ENCODE assay signal across 12 mouse cellular contexts in genomic region chr8:45872077-45872476, GRCm38 (mm10). TPM values are rescaled to one million over a fixed set of nuclear protein-coding genes. Genes with fewer than 3 reads are reported as not detected.
DNase-seq lines count a peak whose midpoint lies in the region; ATAC-seq and TF ChIP-seq lines count a peak whose summit lies in the region.
"Had no signal": no experiment of that assay in that cellular context is flagged by ENCODE, and none has a peak within 500 bp of the region (broad histone marks: within the 10 kb centered on the region; RNA-seq: fewer than 3 reads in every experiment).

No protein-coding gene starts in this region.

- TF ChIP-seq CTCF in stomach, postnatal 0 days (IDR thresholded peaks at IDR 0.05; ENCODE audit: low read depth) = no peak

- peak; percentile 6 for DNase-seq in adrenal gland, adult 2 months
- DNase-seq in adrenal gland, adult 18-20 months (ENCODE audit: low spot score in 2 of 2) = no peak
- no peak for DNase-seq in lung, postnatal 14 days
- DNase-seq in stomach, postnatal 0 days (ENCODE audit: low spot score) = no peak
- DNase-seq in thymus, postnatal 4 days = no peak
- DNase-seq: right cerebral cortex, postnatal 4 days had no signal

- WGBS in lung, embryonic 16.5 days = 58% methylated on average over 7 of the region's 7 CpGs
- 40% methylated on average over 7 of the region's 7 CpGs for WGBS in heart, embryonic 16.5 days
- WGBS in stomach, postnatal 0 days = 44% methylated on average over 7 of the region's 7 CpGs
- WGBS in forebrain, embryonic 16.5 days = 91% methylated on average over 7 of the region's 7 CpGs

- H3K27ac ChIP-seq in lung, embryonic 16.5 days (ENCODE audit: low read length) = no peak overlapping the region
- H3K27ac ChIP-seq in heart, embryonic 16.5 days (ENCODE audit: low read length) = peak overlapping the region; percentile 66
- H3K27ac ChIP-seq in stomach, postnatal 0 days (replicated peaks) = no peak overlapping the region
- no peak overlapping the region for H3K27ac ChIP-seq in forebrain, embryonic 16.5 days (ENCODE audit: low read length)

- no peak overlapping the region for H3K4me2 ChIP-seq in lung, embryonic 16.5 days (ENCODE audit: low read depth, low read length)
- H3K4me2 ChIP-seq in heart, embryonic 16.5 days (ENCODE audit: low read depth, low read length) = peak overlapping the region; percentile 23; the same call in 1 of the 2 replicates
- no peak overlapping the region; the same call in 1 of the 2 replicates for H3K4me2 ChIP-seq in stomach, postnatal 0 days (replicated peaks; ENCODE audit: low read depth)
- H3K4me2 ChIP-seq in forebrain, embryonic 16.5 days (ENCODE audit: low read length) = no peak overlapping the region
- H3K4me2 ChIP-seq: liver, embryonic 11.5 days had no signal

- no peaks in the 10 kb centered on the region for H3K9me3 ChIP-seq in lung, embryonic 16.5 days (ENCODE audit: control insufficient read depth, low read length)
- no peaks in the 10 kb centered on the region for H3K9me3 ChIP-seq in heart, embryonic 16.5 days (replicated peaks; ENCODE audit: control insufficient read depth, low read length)
- H3K9me3 ChIP-seq in stomach, postnatal 0 days (ENCODE audit: control insufficient read depth, low read length) = no peaks in the 10 kb centered on the region
- H3K9me3 ChIP-seq in forebrain, embryonic 16.5 days (ENCODE audit: control insufficient read depth, low read length) = no peaks in the 10 kb centered on the region

- no peak overlapping the region for H3K9ac ChIP-seq in lung, embryonic 16.5 days (ENCODE audit: low read length)
- H3K9ac ChIP-seq in heart, embryonic 16.5 days (ENCODE audit: low read length) = no peak overlapping the region
- H3K9ac ChIP-seq in stomach, postnatal 0 days (ENCODE audit: low read length) = no peak overlapping the region
- H3K9ac ChIP-seq in forebrain, embryonic 16.5 days (replicated peaks; ENCODE audit: low read depth, low read length) = no peak overlapping the region

- peak; percentile 29; the same call in 1 of the 2 replicates for ATAC-seq in lung, embryonic 16.5 days (ENCODE audit: low read depth)
- peak; percentile 56; the same call in 1 of the 2 replicates for ATAC-seq in heart, embryonic 16.5 days (replicated peaks; ENCODE audit: extremely low read depth, insufficient read depth, low FRiP score)
- ATAC-seq in stomach, postnatal 0 days (ENCODE audit: low FRiP score, low TSS enrichment) = peak; percentile 33; the same call in 1 of the 2 replicates
- ATAC-seq in forebrain, embryonic 16.5 days = no peak
- ATAC-seq: midbrain, embryonic 16.5 days; Patski had no signal

- no peak overlapping the region for H3K4me3 ChIP-seq in lung, embryonic 16.5 days (ENCODE audit: low read length)
- no peak overlapping the region for H3K4me3 ChIP-seq in heart, embryonic 16.5 days (ENCODE audit: low read length)
- no peak overlapping the region for H3K4me3 ChIP-seq in stomach, postnatal 0 days (ENCODE audit: low read depth, low read length)
- H3K4me3 ChIP-seq in forebrain, embryonic 16.5 days (replicated peaks; ENCODE audit: low read length) = no peak overlapping the region

- TF ChIP-seq EP300 in stomach, postnatal 0 days (optimal IDR thresholded peaks at IDR 0.05) = no peak

- H3K4me1 ChIP-seq in lung, embryonic 16.5 days (replicated peaks; ENCODE audit: control insufficient read depth, insufficient read depth, low read length) = peaks cover 10% of the 10 kb centered on the region
- H3K4me1 ChIP-seq in heart, embryonic 16.5 days (ENCODE audit: control insufficient read depth, insufficient read depth, low read length) = peaks cover 15% of the 10 kb centered on the region
- peaks cover 4% of the 10 kb centered on the region; the same call in 1 of the 2 replicates for H3K4me1 ChIP-seq in stomach, postnatal 0 days (replicated peaks; ENCODE audit: control insufficient read depth, insufficient read depth)
- H3K4me1 ChIP-seq in forebrain, embryonic 16.5 days (replicated peaks; ENCODE audit: control insufficient read depth, insufficient read depth, low read length) = peaks cover 8% of the 10 kb centered on the region

- no peaks in the 10 kb centered on the region for H3K36me3 ChIP-seq in lung, embryonic 16.5 days (ENCODE audit: control insufficient read depth, insufficient read depth, low read length)
- H3K36me3 ChIP-seq in heart, embryonic 16.5 days (ENCODE audit: control insufficient read depth, insufficient read depth) = no peaks in the 10 kb centered on the region
- no peaks in the 10 kb centered on the region for H3K36me3 ChIP-seq in stomach, postnatal 0 days (ENCODE audit: control insufficient read depth, insufficient read depth, low read length)
- no peaks in the 10 kb centered on the region for H3K36me3 ChIP-seq in forebrain, embryonic 16.5 days (ENCODE audit: control insufficient read depth, insufficient read depth)

- no peaks in the 10 kb centered on the region for H3K27me3 ChIP-seq in lung, embryonic 16.5 days (ENCODE audit: control insufficient read depth, insufficient read depth, low read depth, low read length)
- H3K27me3 ChIP-seq in heart, embryonic 16.5 days (ENCODE audit: control insufficient read depth, insufficient read depth, low read length) = no peaks in the 10 kb centered on the region
- H3K27me3 ChIP-seq in stomach, postnatal 0 days (ENCODE audit: control insufficient read depth, insufficient read depth, low read length) = no peaks in the 10 kb centered on the region
- no peaks in the 10 kb centered on the region for H3K27me3 ChIP-seq in forebrain, embryonic 16.5 days (replicated peaks; ENCODE audit: control insufficient read depth, insufficient read depth, low read length)
- H3K27me3 ChIP-seq: Patski had no signal

RNA-seq across cellular contexts. Expression of gene Pdlim3, which starts 13.2 kb away (rescaled TPM):
- 1 to 10 TPM; 1.3 to 1.7 TPM for total RNA-seq in adrenal gland, adult 2 months (2021)
- polyA plus RNA-seq in adrenal gland, adult 2 months (2012; rRNA removed) = 0.90 and 1.3 TPM in 2 replicates
- 1 to 10 TPM; 1.1 to 2.5 TPM for total RNA-seq in adrenal gland, adult 18-20 months (2021)
- 45.5 and 48.6 TPM in 2 replicates for polyA plus RNA-seq in lung, embryonic 16.5 days (2015; fragmentation: Nextera tagmentation; extraction: Ambion mirVana)
- polyA plus RNA-seq in heart, embryonic 16.5 days (2015; fragmentation: Nextera tagmentation; extraction: Ambion mirVana) = 148 and 158 TPM in 2 replicates
- 253 and 256 TPM in 2 replicates for polyA plus RNA-seq in stomach, postnatal 0 days (2015; fragmentation: Nextera tagmentation; extraction: Ambion mirVana)
- 3.6 and 4.9 TPM in 2 replicates for polyA plus RNA-seq in forebrain, embryonic 16.5 days (2015; fragmentation: Nextera tagmentation; extraction: Ambion mirVana)
- polyA plus RNA-seq: Patski had no signal
